ENCODE assay signal across 21 mouse cellular contexts in the genomic region with DNA sequence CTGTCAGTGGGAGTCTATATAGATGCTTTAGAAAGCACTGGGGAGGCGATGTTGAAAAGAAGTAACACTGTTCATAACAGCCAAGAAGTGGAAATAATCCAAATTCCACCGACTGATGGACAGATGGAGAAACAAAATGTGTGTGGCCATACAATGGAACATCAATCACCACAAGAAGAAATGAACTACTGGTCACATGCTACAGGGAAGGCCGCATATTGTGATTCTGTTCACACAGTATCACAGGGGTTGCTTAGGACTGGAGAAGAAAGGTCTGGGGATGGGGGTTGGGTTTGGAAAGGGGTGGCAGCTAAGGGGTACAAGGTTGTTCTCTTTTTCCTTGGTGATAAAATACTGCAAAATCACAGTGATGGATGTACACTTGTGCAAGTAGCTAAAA. TPM values are rescaled to one million over a fixed set of nuclear protein-coding genes. Genes with fewer than 3 reads are reported as not detected.
"Had no signal": no experiment of that assay in that cellular context is flagged by ENCODE, and none has a peak within 500 bp of the region (broad histone marks: within the 10 kb centered on the region; RNA-seq: fewer than 3 reads in every experiment).

No protein-coding gene starts in this region.

- H3K36me3 ChIP-seq: midbrain, embryonic 15.5 days; neural tube, embryonic 12.5 days had no signal

- H3K4me3 ChIP-seq: kidney, embryonic 15.5 days; limb, embryonic 13.5 days; megakaryocyte, embryonic 14.5 days; midbrain, embryonic 15.5 days; neural tube, embryonic 12.5 days had no signal

- ATAC-seq: lung, postnatal 0 days; midbrain, embryonic 15.5 days had no signal

- H3K9me3 ChIP-seq: kidney, embryonic 15.5 days; limb, embryonic 13.5 days; megakaryocyte, embryonic 14.5 days; midbrain, embryonic 15.5 days; neural tube, embryonic 12.5 days had no signal

- H3K27ac ChIP-seq: kidney, embryonic 15.5 days; limb, embryonic 13.5 days; liver, embryonic 14.5 days; midbrain, embryonic 15.5 days; neural tube, embryonic 12.5 days had no signal

- H3K4me2 ChIP-seq: kidney, embryonic 15.5 days; limb, embryonic 13.5 days; midbrain, embryonic 11.5 days; midbrain, embryonic 15.5 days; neural tube, embryonic 12.5 days had no signal

- H3K27me3 ChIP-seq: kidney, embryonic 15.5 days; limb, embryonic 13.5 days; megakaryocyte, embryonic 14.5 days; midbrain, embryonic 15.5 days; neural tube, embryonic 12.5 days had no signal

- H3K4me1 ChIP-seq: megakaryocyte, embryonic 14.5 days; midbrain, embryonic 15.5 days; neural tube, embryonic 12.5 days had no signal

- H3K9ac ChIP-seq: kidney, embryonic 15.5 days; limb, embryonic 13.5 days; liver, embryonic 14.5 days; midbrain, embryonic 15.5 days; neural tube, embryonic 12.5 days had no signal

- DNase-seq: kidney, postnatal 14 days; layer of hippocampus, adult 9-11 months; layer of hippocampus, postnatal 36 days; left cerebral cortex, postnatal 4 days; lung, adult 2 months; lung, postnatal 4 days; thymus, adult 18-20 months; thymus, postnatal 14 days had no signal

RNA-seq across cellular contexts. Expression of a gene that starts 55.7 kb away (rescaled TPM):
- total RNA-seq: layer of hippocampus, postnatal 36 days; left cerebral cortex, postnatal 10 days; left cerebral cortex, postnatal 4 days; liver, adult 2 months; monocyte, adult 5-6 weeks; neutrophil, adult 5-6 weeks had no signal
- polyA plus RNA-seq: kidney, embryonic 15.5 days; large intestine, adult 2 months; limb, embryonic 13.5 days; liver, adult 2 months; liver, embryonic 14.5 days; lung, adult 2 months; lung, postnatal 0 days; midbrain, embryonic 11.5 days; midbrain, embryonic 15.5 days; neural tube, embryonic 12.5 days had no signal

RNA-seq across cellular contexts. Expression of a gene that starts 60.0 kb away (rescaled TPM):
- total RNA-seq: left cerebral cortex, postnatal 4 days; monocyte, adult 5-6 weeks; neutrophil, adult 5-6 weeks had no signal
- polyA plus RNA-seq: large intestine, adult 2 months; liver, adult 2 months; liver, embryonic 14.5 days; midbrain, embryonic 11.5 days; midbrain, embryonic 15.5 days had no signal
